Mouse (Mus musculus) CH12.LX (cell line): ENCODE results near the gene Usb1. TPM values are rescaled to one million over a fixed set of nuclear protein-coding genes. Genes with fewer than 3 reads are reported as not detected.

ENCODE experiments used
- DNase-seq: peaks from one replicate; pipeline ENCODE4 v3.0.0-alpha.2; 2013; ENCODE audit errors: extremely low read depth
- H3K27ac ChIP-seq: 2 replicates; pipeline ENCODE4 v1.5.1; 2012; ENCODE audit warnings: low read depth, mild to moderate bottlenecking, control low read depth, moderate library complexity; ENCODE audit not compliant: insufficient read depth
- H3K27me3 ChIP-seq: replicated peaks from 2 replicates; pipeline ENCODE3; 2012; ENCODE audit warnings: inconsistent platforms
- H3K36me3 ChIP-seq, 2 experiments: replicated peaks in 1 of 2; 2 replicates each; pipeline versions ENCODE3 to v1.6.1; 2012; ENCODE audit warnings: inconsistent platforms in 1 of 2, low read length in 1 of 2, mild to moderate bottlenecking in 1 of 2, mixed read lengths in 1 of 2, moderate library complexity in 1 of 2; ENCODE audit not compliant: control insufficient read depth in 1 of 2, insufficient read depth in 1 of 2
- H3K4me1 ChIP-seq, 2 experiments: 2 replicates each; pipeline ENCODE4 v1.6.1; 2012; ENCODE audit warnings: inconsistent platforms in 1 of 2, moderate library complexity in 1 of 2; ENCODE audit not compliant: insufficient read depth in 2 of 2, control insufficient read depth in 1 of 2
- H3K4me2 ChIP-seq: 2 replicates; pipeline ENCODE4 v1.6.1; 2012; ENCODE audit warnings: low read depth, mild to moderate bottlenecking, control low read depth; ENCODE audit not compliant: poor library complexity, insufficient read depth, severe bottlenecking
- H3K4me3 ChIP-seq, 3 experiments: fragments of 150-350 bp in 1 of 3; sonication (generic) in 1 of 3; replicated peaks in 1 of 3; 2 replicates each; pipeline versions ENCODE3 to v1.5.1; 2011 to 2012; ENCODE audit warnings: low read depth in 2 of 3, low read length in 2 of 3, mild to moderate bottlenecking in 2 of 3, moderate library complexity in 2 of 3, control low read depth in 1 of 3, improper control_type of control experiment in 1 of 3, inconsistent platforms in 1 of 3, mixed read lengths in 1 of 3; ENCODE audit not compliant: poor library complexity in 1 of 3
- H3K79me2 ChIP-seq: replicated peaks from 2 replicates; pipeline ENCODE4 v1.6.1; 2012; ENCODE audit warnings: mild to moderate bottlenecking, moderate library complexity; ENCODE audit not compliant: control insufficient read depth, poor library complexity, insufficient read depth, severe bottlenecking; ENCODE audit errors: extremely low read depth
- H3K9ac ChIP-seq: 2 replicates; pipeline ENCODE4 v1.6.1; 2012; ENCODE audit warnings: low read depth, mild to moderate bottlenecking, control low read depth, moderate library complexity; ENCODE audit not compliant: insufficient read depth
- H3K9me3 ChIP-seq: replicated peaks from 2 replicates; pipeline ENCODE3; 2012; ENCODE audit warnings: low read length, inconsistent platforms, mixed read lengths
- BHLHE40 ChIP-seq: IDR thresholded peaks from 2 replicates; pipeline ENCODE4 v1.6.1; 2011; ENCODE audit warnings: mild to moderate bottlenecking, low read depth, low read length, improper control_type of control experiment
- CHD2 ChIP-seq: IDR thresholded peaks from 2 replicates; pipeline ENCODE4 v1.6.1; 2011; ENCODE audit warnings: low read length, improper control_type of control experiment
- E2F4 ChIP-seq: IDR thresholded peaks from 2 replicates; pipeline ENCODE4 v1.6.1; 2011; ENCODE audit warnings: low read depth, low read length, improper control_type of control experiment; ENCODE audit not compliant: insufficient replicate concordance
- ELF1 ChIP-seq: IDR thresholded peaks from 2 replicates; pipeline ENCODE4 v1.6.1; 2014; ENCODE audit warnings: low read depth, mild to moderate bottlenecking, inconsistent platforms, low read length, improper control_type of control experiment
- ETS1 ChIP-seq: conservative IDR thresholded peaks from 2 replicates; pipeline ENCODE4 v1.6.1; 2012; ENCODE audit warnings: low read depth, mild to moderate bottlenecking, inconsistent platforms, low read length, improper control_type of control experiment, moderate library complexity
- GABPA ChIP-seq: IDR thresholded peaks from 2 replicates; pipeline ENCODE4 v1.6.1; 2012; ENCODE audit warnings: low read depth, low read length, improper control_type of control experiment, inconsistent platforms; ENCODE audit not compliant: insufficient replicate concordance
- IRF4 ChIP-seq: IDR thresholded peaks from 2 replicates; pipeline ENCODE4 v1.6.1; 2014; ENCODE audit warnings: low read depth, mild to moderate bottlenecking, inconsistent platforms, low read length, improper control_type of control experiment
- JUND ChIP-seq: conservative IDR thresholded peaks from 2 replicates; pipeline ENCODE4 v1.6.1; 2011; ENCODE audit warnings: low read depth, low read length, improper control_type of control experiment
- MAX ChIP-seq: IDR thresholded peaks from 2 replicates; pipeline ENCODE4 v1.6.1; 2011; ENCODE audit warnings: low read length, improper control_type of control experiment
- MAZ ChIP-seq: IDR thresholded peaks from 2 replicates; pipeline ENCODE4 v1.6.1; 2012; ENCODE audit warnings: low read depth, mild to moderate bottlenecking, inconsistent platforms, low read length, improper control_type of control experiment, moderate library complexity
- MXI1 ChIP-seq: IDR thresholded peaks from 2 replicates; pipeline ENCODE4 v1.6.1; 2011; ENCODE audit warnings: mild to moderate bottlenecking, low read depth, low read length, improper control_type of control experiment
- MYC ChIP-seq: IDR thresholded peaks from 2 replicates; pipeline ENCODE4 v1.6.1; 2011; ENCODE audit warnings: low read depth, mild to moderate bottlenecking, improper control_type of control experiment, low read length
- NRF1 ChIP-seq: IDR thresholded peaks from 2 replicates; pipeline ENCODE4 v1.6.1; 2014; ENCODE audit warnings: low read depth, mild to moderate bottlenecking, inconsistent platforms, low read length, improper control_type of control experiment, moderate library complexity
- PAX5 ChIP-seq: IDR thresholded peaks from 2 replicates; pipeline ENCODE4 v1.6.1; 2012; ENCODE audit warnings: low read length, inconsistent platforms, mixed read lengths
- POLR2A ChIP-seq: IDR thresholded peaks from 2 replicates; pipeline ENCODE4 v1.6.1; 2011; ENCODE audit warnings: low read depth, mild to moderate bottlenecking, improper control_type of control experiment, low read length
- POLR2AphosphoS2 ChIP-seq: IDR thresholded peaks from 2 replicates; pipeline ENCODE4 v1.6.1; 2011; ENCODE audit warnings: low read depth, low read length, improper control_type of control experiment
- RAD21 ChIP-seq: IDR thresholded peaks from 2 replicates; pipeline ENCODE4 v1.6.1; 2011; ENCODE audit warnings: low read depth, mild to moderate bottlenecking, low read length, improper control_type of control experiment, moderate library complexity
- RCOR1 ChIP-seq: conservative IDR thresholded peaks from 2 replicates; pipeline ENCODE4 v1.6.1; 2012; ENCODE audit warnings: low read depth, mild to moderate bottlenecking, inconsistent platforms, low read length, improper control_type of control experiment
- SIN3A ChIP-seq: IDR thresholded peaks from 2 replicates; pipeline ENCODE4 v1.6.1; 2012; ENCODE audit warnings: low read length, improper control_type of control experiment, inconsistent platforms
- SMC3 ChIP-seq: IDR thresholded peaks from 2 replicates; pipeline ENCODE4 v1.6.1; 2011; ENCODE audit warnings: low read depth, low read length, improper control_type of control experiment
- TCF12 ChIP-seq: IDR thresholded peaks from 2 replicates; pipeline ENCODE4 v1.6.1; 2014; ENCODE audit warnings: low read depth, mild to moderate bottlenecking, inconsistent platforms, low read length, improper control_type of control experiment
- USF2 ChIP-seq: conservative IDR thresholded peaks from 2 replicates; pipeline ENCODE4 v1.6.1; 2011; ENCODE audit warnings: low read depth, low read length, improper control_type of control experiment
- ZC3H11A ChIP-seq: IDR thresholded peaks from 2 replicates; pipeline ENCODE4 v1.6.1; 2012; ENCODE audit warnings: low read depth, mild to moderate bottlenecking, inconsistent platforms, low read length, improper control_type of control experiment
- ZMIZ1 ChIP-seq: IDR thresholded peaks from 2 replicates; pipeline ENCODE4 v1.6.1; 2012; ENCODE audit warnings: low read depth, mild to moderate bottlenecking, inconsistent platforms, low read length, improper control_type of control experiment
- ZNF384 ChIP-seq: IDR thresholded peaks from 2 replicates; pipeline ENCODE4 v1.6.1; 2012; ENCODE audit warnings: low read depth, low read length, improper control_type of control experiment, inconsistent platforms
- dilution Hi-C: fragments of 300-500 bp; cut with MboI; formaldehyde crosslinking; loops from 2 replicates; pipeline ENCODE4 v1.14.3; 2020; ENCODE audit warnings: low sequenced_read_pairs; ENCODE audit not compliant: extremely low pct_unique_long_range_greater_than_20kb, extremely low pct_ligation_motif_present
- in situ Hi-C: fragments of 300-500 bp; cut with MboI; formaldehyde crosslinking; loops from 3 replicates; pipeline ENCODE4 v1.14.3; 2019; ENCODE audit warnings: low sequenced_read_pairs, low pct_ligation_motif_present, low pct_unique_long_range_greater_than_20kb, mixed read lengths
- polyA plus RNA-seq: library from polyadenylated mRNA; unstranded; fragments of >175 nt; gene quantifications from 2 replicates; pipeline ENCODE4 v1.2.1, GENCODE M21; 2012; ENCODE audit warnings: low read depth; ENCODE audit not compliant: insufficient read length
- total RNA-seq, 2 experiments: library from RNA; depleted of rRNA; stranded (reverse); fragments of 300-350 nt in 1 of 2; fragments of >200 nt in 1 of 2; gene quantifications; 2 replicates each; pipeline ENCODE4 v1.2.3; 2012 to 2014

The Usb1 gene
- total and polyA plus RNA-seq, 3 experiments: 15.2 to 25.0 (median 16.4) TPM

DNA sequence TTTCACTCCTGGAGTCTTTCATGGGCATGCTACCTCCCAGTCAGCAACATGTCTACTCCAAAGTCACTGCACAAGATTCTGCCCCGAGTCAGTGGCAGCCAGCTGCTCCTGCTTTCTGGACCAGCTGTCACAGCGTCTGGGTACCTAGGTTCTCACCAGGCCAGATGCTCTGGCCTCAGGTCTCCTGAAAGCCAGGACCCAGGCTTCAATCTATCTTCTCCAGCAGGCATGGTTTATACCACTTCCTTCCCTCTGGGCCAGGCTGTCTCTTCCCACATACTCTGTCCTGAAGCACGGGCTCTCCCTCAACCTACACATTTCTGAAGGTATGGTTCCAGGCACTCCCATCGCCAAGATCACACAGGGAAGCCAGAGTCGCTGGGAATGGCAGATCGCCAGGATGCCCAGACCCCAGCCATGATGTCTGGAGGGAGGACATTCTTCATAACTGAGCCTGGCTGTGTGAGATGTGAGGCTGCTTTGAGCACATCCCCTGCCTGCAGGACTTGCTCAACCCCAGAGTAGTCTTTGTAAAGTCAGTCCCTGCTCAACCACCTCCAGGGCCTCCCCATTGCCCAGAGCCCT is 42.9 kb upstream of the Usb1 start:
- TF ChIP-seq E2F4: no peak
- TF ChIP-seq ZNF384: no peak
- no peak for TF ChIP-seq MXI1
- TF ChIP-seq USF2: no peak
- TF ChIP-seq SMC3: no peak
- no peak for TF ChIP-seq BHLHE40
- no peak for TF ChIP-seq CHD2
- no peak for TF ChIP-seq ZMIZ1
- TF ChIP-seq POLR2A: no peak
- TF ChIP-seq MAX: no peak
- TF ChIP-seq PAX5: no peak
- TF ChIP-seq NRF1: no peak
- TF ChIP-seq TCF12: no peak
- no peak for TF ChIP-seq JUND
- no peak for TF ChIP-seq MYC
- TF ChIP-seq POLR2AphosphoS2: no peak
- TF ChIP-seq ZC3H11A: no peak
- TF ChIP-seq ETS1: no peak
- TF ChIP-seq RAD21: no peak
- no peak for TF ChIP-seq IRF4
- no peaks in the 10 kb centered on the region for H3K79me2 ChIP-seq
- no peak overlapping the region for H3K4me2 ChIP-seq
- no peaks in the 10 kb centered on the region for H3K4me1 ChIP-seq
- H3K9me3 ChIP-seq: peaks cover 8% of the 10 kb centered on the region
- H3K4me3 ChIP-seq: no peak overlapping the region
- H3K9ac ChIP-seq: no peak overlapping the region
- dilution Hi-C loops: no loop called here
- H3K27me3 ChIP-seq: peaks cover 68% of the 10 kb centered on the region
- no peaks in the 10 kb centered on the region for H3K36me3 ChIP-seq
- no peak overlapping the region for H3K27ac ChIP-seq
- no peak for DNase-seq
- in situ Hi-C loops: no loop called here

DNA sequence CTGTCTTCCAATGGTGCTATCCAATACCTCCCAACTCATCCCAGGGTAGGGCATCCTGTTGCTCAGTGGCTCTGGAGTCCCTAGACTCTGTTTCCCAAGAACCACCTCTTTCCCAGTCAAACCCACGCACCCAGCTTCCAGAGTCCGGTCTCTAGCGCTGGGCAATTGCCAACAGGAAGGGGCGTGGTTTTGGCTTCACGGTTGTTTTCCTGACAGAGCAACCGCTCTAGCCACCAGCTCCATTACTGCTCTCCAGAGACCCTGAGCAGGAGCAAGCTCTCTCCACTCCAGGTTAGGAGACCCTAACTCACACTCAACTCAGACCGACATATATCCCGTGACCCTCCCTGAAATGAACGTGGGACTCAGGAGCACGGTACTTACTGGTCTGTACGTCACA is 38.9 kb upstream of the Usb1 start:
- no peak for DNase-seq
- peaks cover 2% of the 10 kb centered on the region for H3K9me3 ChIP-seq
- no peak overlapping the region for H3K27ac ChIP-seq
- H3K79me2 ChIP-seq: no peaks in the 10 kb centered on the region
- TF ChIP-seq ZNF384 (no peak), SMC3 (no peak), POLR2A (no peak), ZMIZ1 (no peak), SIN3A (no peak), MAZ (no peak), BHLHE40 (no peak), MAX (no peak), MXI1 (no peak), RCOR1 (no peak), GABPA (no peak), USF2 (no peak), NRF1 (no peak), POLR2AphosphoS2 (no peak), MYC (no peak), ELF1 (no peak)
- TF ChIP-seq, all 38 proteins: peak for 0
- H3K9ac ChIP-seq: no peak overlapping the region
- in situ Hi-C loops (no loop called here), dilution Hi-C loops (no loop called here)
- no peaks in the 10 kb centered on the region for H3K36me3 ChIP-seq
- H3K4me1 ChIP-seq: no peaks in the 10 kb centered on the region
- H3K27me3 ChIP-seq: peaks cover 71% of the 10 kb centered on the region
- no peak overlapping the region for H3K4me3 ChIP-seq
- H3K4me2 ChIP-seq: no peak overlapping the region
